Mouse (Mus musculus) thymus, adult 2 months (tissue): Measurements from ENCODE around the gene Osbpl8. TPM values are rescaled to one million over a fixed set of nuclear protein-coding genes. Genes with fewer than 3 reads are reported as not detected.
"Not testable (repeated sequence)": the region's sequence is repeated elsewhere in the genome, so short reads cannot be mapped to it uniquely, and the experiment has no call there.

Experiments
- DNase-seq: peaks from one replicate; pipeline ENCODE4 v3.0.0; 2021
- H3K27ac ChIP-seq: fragments of 200-500 bp; 2 replicates; pipeline ENCODE4 v1.5.1; 2012; ENCODE audit warnings: low read length, control low read depth; ENCODE audit not compliant: control insufficient read depth, insufficient read depth
- H3K27me3 ChIP-seq: fragments of 200-500 bp; 2 replicates; pipeline ENCODE4 v1.6.1; 2012; ENCODE audit warnings: mild to moderate bottlenecking, low read length, moderate library complexity, mixed read lengths; ENCODE audit not compliant: control insufficient read depth, insufficient read depth
- H3K36me3 ChIP-seq: fragments of 200-500 bp; 2 replicates; pipeline ENCODE4 v1.6.1; 2012; ENCODE audit warnings: mild to moderate bottlenecking, low read length, moderate library complexity; ENCODE audit not compliant: control insufficient read depth, insufficient read depth
- H3K4me1 ChIP-seq: fragments of 200-500 bp; replicated peaks from 2 replicates; pipeline ENCODE4 v1.6.1; 2012; ENCODE audit warnings: low read length; ENCODE audit not compliant: control insufficient read depth, insufficient read depth
- H3K4me3 ChIP-seq: fragments of 200-500 bp; 2 replicates; pipeline ENCODE4 v1.5.1; 2012; ENCODE audit warnings: mild to moderate bottlenecking, low read length, control low read depth, moderate library complexity; ENCODE audit not compliant: control insufficient read depth, insufficient read depth
- CTCF ChIP-seq: fragments of 200-500 bp; IDR thresholded peaks from 2 replicates; pipeline ENCODE4 v1.5.1; 2012; ENCODE audit warnings: mild to moderate bottlenecking, control low read depth, low read length, moderate library complexity, borderline replicate concordance; ENCODE audit not compliant: control insufficient read depth, poor library complexity, insufficient read depth; ENCODE audit errors: extremely low read depth
- POLR2A ChIP-seq: fragments of 200-500 bp; IDR thresholded peaks from 2 replicates; pipeline ENCODE4 v1.6.1; 2012; ENCODE audit warnings: mild to moderate bottlenecking, low read length, control low read depth, moderate library complexity; ENCODE audit not compliant: control insufficient read depth, poor library complexity, insufficient read depth; ENCODE audit errors: extremely low read depth
- WGBS: fragments of 180-500 bp; shearing (Covaris S2); methylation state at CpG from one replicate; pipeline ENCODE4 v1.1.7; 2018; 5-methylcytosine and 5-hydroxymethylcytosine counted together
- polyA plus RNA-seq: library from polyadenylated mRNA; depleted of rRNA; stranded (reverse); fragments of >200 nt; gene quantifications from 2 replicates; pipeline ENCODE4 v1.2.3, GENCODE M21; 2012

Osbpl8 gene
- polyA plus RNA-seq, 1 experiment: 22.0 TPM

DNA sequence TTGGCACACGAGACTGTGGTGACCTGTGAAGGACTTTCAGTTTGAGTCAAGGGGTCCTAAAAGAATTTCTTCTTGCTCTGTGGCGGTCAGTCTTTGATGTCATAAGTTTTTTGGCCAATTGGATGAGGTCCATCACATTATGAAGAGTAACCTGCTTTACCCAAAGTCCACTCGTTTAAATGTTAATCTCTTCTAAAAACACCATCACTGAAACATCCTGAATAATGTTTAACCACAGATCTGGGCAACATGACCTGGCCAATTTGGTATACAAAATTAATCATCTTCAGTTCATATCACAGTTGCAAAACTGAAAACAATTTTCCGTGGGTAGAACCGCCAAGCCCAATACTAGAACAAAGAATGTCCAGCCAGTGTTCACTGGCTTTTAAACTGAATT is 31.3 kb upstream of the Osbpl8 start:
- H3K27ac ChIP-seq: no peak overlapping the region

DNA sequence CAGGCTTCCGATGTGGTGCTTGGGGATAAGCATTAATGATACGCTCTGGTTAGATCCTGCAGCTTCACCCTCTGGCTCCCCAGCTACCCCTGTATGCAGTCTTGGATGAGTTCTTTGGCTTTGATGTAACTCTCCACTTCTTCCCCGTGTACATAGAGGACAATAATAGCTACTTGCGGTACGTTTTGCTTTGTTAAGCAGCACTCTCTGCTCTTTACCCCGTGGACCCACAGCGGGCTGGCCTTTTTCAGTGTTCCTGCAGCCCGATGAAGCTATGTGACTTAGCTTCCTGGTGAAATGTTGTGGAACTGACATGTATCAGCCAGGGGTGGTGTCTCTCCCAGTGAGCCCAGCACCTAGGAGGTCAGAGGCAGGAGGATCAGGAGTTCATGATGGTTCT is 30.6 kb upstream of the Osbpl8 start:
- no peak overlapping the region for H3K27ac ChIP-seq
- H3K36me3 ChIP-seq: no peaks in the 10 kb centered on the region
- no peaks in the 10 kb centered on the region for H3K27me3 ChIP-seq
- DNase-seq: no peak
- WGBS: 90% methylated on average over 8 of the region's 8 CpGs
- H3K4me3 ChIP-seq: no peak overlapping the region
- no peaks in the 10 kb centered on the region for H3K4me1 ChIP-seq
- no peak for TF ChIP-seq POLR2A
- no peak for TF ChIP-seq CTCF

More for the DNA sequence above, 31.3 kb upstream of the Osbpl8 start:
- TF ChIP-seq CTCF (no peak), POLR2A (no peak)
- no peaks in the 10 kb centered on the region for H3K36me3 ChIP-seq
- no peak for DNase-seq
- no peak overlapping the region for H3K4me3 ChIP-seq
- no peaks in the 10 kb centered on the region for H3K4me1 ChIP-seq
- 91% methylated on average over 5 of the region's 5 CpGs for WGBS
- no peaks in the 10 kb centered on the region for H3K27me3 ChIP-seq

DNA sequence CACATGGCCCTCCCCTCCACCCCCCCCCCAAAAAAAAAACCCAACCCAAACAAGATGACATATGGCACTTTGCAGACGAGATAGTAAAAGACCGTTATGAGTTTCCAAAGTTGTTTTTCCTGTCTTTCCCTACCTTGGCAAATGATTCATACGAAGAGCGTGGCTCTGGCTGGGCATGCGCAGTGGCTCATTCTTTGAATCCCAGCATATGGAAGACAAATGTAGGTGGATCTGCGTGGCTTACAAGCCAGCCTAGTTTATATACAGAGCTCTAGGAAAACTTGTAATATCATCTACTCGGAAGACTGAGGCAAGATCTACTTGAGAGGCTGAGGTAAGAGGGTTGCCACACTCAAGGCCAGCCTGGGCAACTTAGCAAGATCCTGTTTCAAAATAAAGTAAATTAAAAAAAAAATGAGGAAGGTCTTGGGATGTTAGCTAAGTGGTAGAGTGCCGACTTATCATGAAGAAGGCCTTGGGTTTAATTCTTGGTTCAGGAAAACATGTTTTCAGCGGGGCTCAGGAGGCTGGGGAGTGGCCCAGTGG is 30.1 kb upstream of the Osbpl8 start:
- TF ChIP-seq CTCF: no peak
- TF ChIP-seq POLR2A: no peak
- no peaks in the 10 kb centered on the region for H3K36me3 ChIP-seq
- 95% methylated on average over 9 of the region's 9 CpGs for whole genome bisulfite sequencing
- no peaks in the 10 kb centered on the region for H3K4me1 ChIP-seq
- no peak overlapping the region for H3K4me3 ChIP-seq
- DNase-seq: no peak
- H3K27ac ChIP-seq: no peak overlapping the region
- H3K27me3 ChIP-seq: no peaks in the 10 kb centered on the region

DNA sequence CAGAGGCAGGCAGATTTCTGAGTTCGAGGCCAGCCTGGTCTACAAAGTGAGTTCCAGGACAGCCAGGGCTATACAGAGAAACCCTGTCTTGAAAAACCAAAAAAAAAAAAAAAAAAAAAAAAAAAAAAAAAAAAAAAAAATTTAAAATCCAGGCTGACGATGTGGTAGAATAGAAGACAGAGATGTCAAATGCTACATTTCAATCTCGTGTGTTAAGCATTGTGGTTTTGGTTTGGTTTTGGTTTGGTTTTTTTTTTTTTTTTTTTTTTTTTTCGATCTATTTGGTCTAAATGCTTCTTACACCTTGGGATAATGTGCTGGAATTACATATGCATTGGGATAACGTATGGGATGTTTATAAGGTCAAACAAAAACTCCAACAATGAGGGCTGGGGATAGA is 28.2 kb upstream of the Osbpl8 start:
- not testable (repeated sequence) for H3K27me3 ChIP-seq, H3K27ac ChIP-seq, H3K36me3 ChIP-seq, DNase-seq, H3K4me3 ChIP-seq, H3K4me1 ChIP-seq
- WGBS: 43% methylated on average over 5 of the region's 5 CpGs

DNA sequence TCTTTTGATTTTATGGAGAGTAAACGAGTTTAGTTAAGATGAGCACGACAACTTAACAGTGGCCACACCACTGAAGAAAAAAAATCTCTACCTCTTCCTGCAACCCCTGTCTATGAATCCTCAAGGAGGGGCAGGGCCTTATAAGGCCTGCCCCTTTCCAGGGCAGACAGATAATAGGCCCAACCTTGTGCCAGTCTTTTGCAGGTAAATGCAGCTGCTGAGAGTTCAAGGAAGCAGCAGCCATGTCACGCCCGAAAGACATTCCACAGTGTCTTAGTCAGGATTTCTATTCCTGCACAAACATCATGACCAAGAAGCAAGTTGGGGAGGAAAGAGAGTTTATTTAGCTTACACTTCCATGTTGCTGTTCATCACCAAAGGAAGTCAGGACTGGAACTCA is 26.6 kb upstream of the Osbpl8 start:
- Histone ChIP-seq H3K4me3 (no peak overlapping the region), H3K27ac (no peak overlapping the region), H3K4me1 (no peaks in the 10 kb centered on the region), H3K36me3 (no peaks in the 10 kb centered on the region), H3K27me3 (no peaks in the 10 kb centered on the region)
- DNase-seq: no peak
- 93% methylated on average over 4 of the region's 4 CpGs for WGBS
- TF ChIP-seq CTCF (no peak), POLR2A (no peak)

DNA sequence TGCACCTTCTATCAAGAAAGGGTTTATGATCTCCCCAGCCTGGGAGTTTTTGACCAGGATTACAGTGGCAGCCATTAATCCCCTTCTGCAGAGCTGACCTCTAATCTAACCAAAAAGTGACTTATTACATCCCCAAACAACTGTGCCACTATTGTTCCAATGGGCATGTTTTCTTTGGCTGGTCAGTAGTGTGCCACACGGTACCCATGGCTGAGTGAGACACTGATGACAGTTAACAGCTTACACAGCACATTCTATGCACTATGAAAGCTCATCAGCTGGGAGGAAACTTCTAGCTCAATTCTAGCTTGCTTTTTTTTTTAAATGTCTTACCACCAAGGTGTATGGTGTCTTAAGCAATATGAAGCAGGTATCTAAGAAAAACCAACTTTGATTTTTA is 25.4 kb upstream of the Osbpl8 start:
- Histone ChIP-seq H3K4me1 (no peaks in the 10 kb centered on the region), H3K27ac (no peak overlapping the region), H3K4me3 (no peak overlapping the region), H3K27me3 (no peaks in the 10 kb centered on the region), H3K36me3 (no peaks in the 10 kb centered on the region)
- WGBS: 93% methylated on average over 1 of the region's 1 CpGs
- no peak for TF ChIP-seq CTCF
- no peak for TF ChIP-seq POLR2A
- DNase-seq: no peak

DNA sequence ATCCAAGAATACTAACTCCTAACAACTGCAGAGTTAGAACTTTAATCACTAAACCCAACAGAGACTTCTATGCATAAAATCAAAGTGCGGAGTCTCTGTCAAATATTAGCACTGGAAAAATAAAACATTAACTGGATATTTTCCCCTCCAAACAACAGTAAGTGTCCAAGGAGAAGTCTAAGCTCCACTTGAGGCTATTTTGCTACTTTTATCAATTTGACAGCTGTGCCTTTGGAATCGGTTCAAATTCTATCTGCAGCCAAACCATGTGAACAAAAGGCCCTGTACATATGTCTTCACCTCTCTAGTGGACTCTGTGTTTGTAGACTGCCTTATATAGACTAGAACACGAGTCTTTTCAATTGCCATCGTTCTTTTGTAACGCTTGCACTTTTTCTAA is 24.7 kb upstream of the Osbpl8 start:
- H3K36me3 ChIP-seq: no peaks in the 10 kb centered on the region
- H3K27me3 ChIP-seq: no peaks in the 10 kb centered on the region
- TF ChIP-seq POLR2A (no peak), CTCF (no peak)
- DNase-seq: no peak
- WGBS: 89% methylated on average over 5 of the region's 5 CpGs
- no peaks in the 10 kb centered on the region for H3K4me1 ChIP-seq
- H3K27ac ChIP-seq: no peak overlapping the region
- no peak overlapping the region for H3K4me3 ChIP-seq
